Mouse (Mus musculus) testis, adult 2 months (tissue): ENCODE data around the gene Zfp326. TPM values are rescaled to one million over a fixed set of nuclear protein-coding genes. Genes with fewer than 3 reads are reported as not detected.

ENCODE experiments used
- H3K27ac ChIP-seq: fragments of 200-500 bp; 2 replicates; pipeline ENCODE4 v1.5.1; 2012; ENCODE audit warnings: low read depth, low read length; ENCODE audit not compliant: control insufficient read depth, insufficient read depth
- H3K27me3 ChIP-seq: fragments of 200-500 bp; 2 replicates; pipeline ENCODE4 v1.6.1; 2012; ENCODE audit warnings: mild to moderate bottlenecking, low read length, moderate library complexity; ENCODE audit not compliant: control insufficient read depth, insufficient read depth
- H3K36me3 ChIP-seq: fragments of 200-500 bp; 2 replicates; pipeline ENCODE4 v1.6.1; 2012; ENCODE audit warnings: mild to moderate bottlenecking, low read length; ENCODE audit not compliant: control insufficient read depth, insufficient read depth
- H3K4me1 ChIP-seq: fragments of 200-500 bp; 2 replicates; pipeline ENCODE4 v1.6.1; 2012; ENCODE audit warnings: low read length; ENCODE audit not compliant: control insufficient read depth, insufficient read depth
- H3K4me3 ChIP-seq: fragments of 200-500 bp; 2 replicates; pipeline ENCODE4 v1.5.1; 2012; ENCODE audit warnings: low read depth, mild to moderate bottlenecking, low read length, moderate library complexity, mixed read lengths; ENCODE audit not compliant: control insufficient read depth
- CTCF ChIP-seq: fragments of 200-500 bp; IDR thresholded peaks from 2 replicates; pipeline ENCODE4 v1.5.1; 2012; ENCODE audit warnings: low read depth, mild to moderate bottlenecking, inconsistent platforms, low read length, moderate library complexity; ENCODE audit not compliant: control insufficient read depth, insufficient read depth, insufficient replicate concordance
- POLR2A ChIP-seq: fragments of 200-500 bp; IDR thresholded peaks from 2 replicates; pipeline ENCODE4 v1.6.1; 2012; ENCODE audit warnings: low read depth, mild to moderate bottlenecking, inconsistent platforms, low read length, moderate library complexity; ENCODE audit not compliant: control insufficient read depth
- polyA plus RNA-seq: library from polyadenylated mRNA; depleted of rRNA; stranded (reverse); fragments of >200 nt; gene quantifications from 2 replicates; pipeline ENCODE4 v1.2.3, GENCODE M21; 2012

Zfp326 gene
- polyA plus RNA-seq, 1 experiment, result 14.2 TPM

DNA sequence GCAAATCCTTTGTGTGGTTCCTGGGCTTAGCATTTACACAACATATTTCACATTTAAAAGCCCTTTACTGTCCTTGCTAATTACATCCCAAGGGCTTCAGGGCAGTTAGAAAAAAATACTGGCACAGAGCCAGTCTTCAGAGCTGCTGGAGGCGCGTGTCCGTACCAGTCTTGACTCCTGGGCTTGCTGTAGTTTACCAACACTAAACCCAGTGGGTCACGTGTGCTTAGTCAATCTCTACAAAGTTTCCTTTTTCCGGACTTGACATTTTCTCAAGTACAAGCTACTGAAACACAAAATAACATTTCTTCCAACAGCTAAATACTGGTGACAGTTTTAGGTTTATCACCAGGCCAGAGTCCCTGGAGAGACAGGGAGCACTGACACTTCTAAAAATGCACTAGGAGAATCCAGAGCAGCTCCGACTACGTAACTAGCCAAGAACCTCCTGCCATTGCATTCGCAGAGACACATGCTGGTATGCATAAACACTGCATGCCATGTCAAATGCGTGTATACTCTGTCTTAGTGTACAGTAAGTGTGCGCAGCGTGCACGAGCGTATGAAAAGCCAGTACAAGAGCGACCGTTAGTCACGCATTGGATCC lies 8.4 kb upstream of the Zfp326 start:
- Histone ChIP-seq H3K4me1 (peaks cover 5% of the 10 kb centered on the region), H3K36me3 (no peaks in the 10 kb centered on the region), H3K4me3 (no peak overlapping the region), H3K27me3 (no peaks in the 10 kb centered on the region), H3K27ac (no peak overlapping the region)
- no peak for TF ChIP-seq POLR2A
- TF ChIP-seq CTCF, result no peak

DNA sequence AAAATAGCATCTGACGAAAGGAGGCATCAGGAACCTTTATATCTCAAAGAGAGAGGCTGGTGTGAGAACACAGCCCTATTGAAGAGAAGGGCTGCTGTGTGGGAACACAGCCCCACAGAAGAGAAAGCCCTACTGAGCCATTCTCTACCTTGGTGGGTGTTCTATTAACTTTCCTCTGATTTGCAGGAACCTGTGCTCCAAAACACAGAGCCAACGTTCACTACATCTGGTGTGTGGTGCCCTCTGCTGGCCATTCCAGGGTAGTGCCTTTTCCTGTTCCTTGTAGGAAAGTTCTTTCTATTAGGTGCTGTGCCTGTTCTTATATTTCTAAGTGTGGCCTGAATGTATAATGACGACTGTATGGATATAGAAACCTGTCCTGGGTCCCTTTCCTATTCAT lies 7.8 kb upstream of the Zfp326 start:
- no peaks in the 10 kb centered on the region for H3K36me3 ChIP-seq
- H3K4me1 ChIP-seq, result peaks cover 5% of the 10 kb centered on the region
- H3K27me3 ChIP-seq, result no peaks in the 10 kb centered on the region
- TF ChIP-seq POLR2A (no peak), CTCF (peak; percentile 78; the same call in 1 of the 2 replicates)
- H3K27ac ChIP-seq, result no peak overlapping the region
- no peak overlapping the region for H3K4me3 ChIP-seq

DNA sequence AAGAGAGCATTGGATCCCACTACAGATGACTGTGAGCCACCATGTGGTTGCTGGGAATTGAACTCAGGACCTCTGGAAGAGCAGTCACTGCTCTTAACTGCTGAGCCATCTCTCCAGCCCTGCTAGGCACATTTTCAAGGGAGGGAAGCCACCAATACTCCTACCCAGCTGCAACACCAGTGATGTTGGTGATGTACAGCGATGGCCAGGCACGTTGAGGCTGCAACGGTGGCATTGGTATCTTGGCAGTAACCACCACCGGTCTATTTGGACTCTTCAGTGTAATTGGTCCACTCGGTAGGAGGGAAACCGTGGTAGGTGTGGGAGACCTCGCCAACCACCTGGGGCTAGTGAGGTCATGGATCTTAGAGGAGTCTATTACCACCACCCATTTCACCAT lies 6.6 kb upstream of the Zfp326 start:
- Histone ChIP-seq H3K4me3 (no peak overlapping the region), H3K36me3 (no peaks in the 10 kb centered on the region), H3K4me1 (peaks cover 3% of the 10 kb centered on the region), H3K27me3 (no peaks in the 10 kb centered on the region), H3K27ac (no peak overlapping the region)
- no peak for TF ChIP-seq POLR2A
- TF ChIP-seq CTCF, result no peak

DNA sequence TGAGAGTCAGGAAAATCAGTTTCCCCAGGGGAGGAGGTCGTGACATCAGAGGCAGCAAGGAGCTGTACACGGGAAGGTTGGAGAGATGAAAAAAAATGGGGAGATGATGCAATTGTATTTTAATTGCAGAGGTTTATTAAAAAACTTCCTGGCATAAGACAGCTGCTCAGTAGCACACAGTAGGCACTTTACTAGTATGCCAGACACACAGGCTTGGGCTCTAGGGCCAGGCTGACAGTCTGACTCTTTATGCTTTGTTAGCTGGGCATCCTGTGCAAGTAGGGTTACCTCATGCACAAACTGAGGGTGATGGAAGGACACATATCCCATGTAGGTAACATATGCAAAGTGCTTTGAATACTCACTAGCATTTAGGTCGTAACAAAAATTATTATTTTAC lies 5.2 kb upstream of the Zfp326 start:
- no peaks in the 10 kb centered on the region for H3K27me3 ChIP-seq
- TF ChIP-seq CTCF, result no peak
- TF ChIP-seq POLR2A, result no peak
- no peak overlapping the region for H3K27ac ChIP-seq
- H3K36me3 ChIP-seq, result no peaks in the 10 kb centered on the region
- H3K4me1 ChIP-seq, result peaks cover 6% of the 10 kb centered on the region
- no peak overlapping the region for H3K4me3 ChIP-seq

DNA sequence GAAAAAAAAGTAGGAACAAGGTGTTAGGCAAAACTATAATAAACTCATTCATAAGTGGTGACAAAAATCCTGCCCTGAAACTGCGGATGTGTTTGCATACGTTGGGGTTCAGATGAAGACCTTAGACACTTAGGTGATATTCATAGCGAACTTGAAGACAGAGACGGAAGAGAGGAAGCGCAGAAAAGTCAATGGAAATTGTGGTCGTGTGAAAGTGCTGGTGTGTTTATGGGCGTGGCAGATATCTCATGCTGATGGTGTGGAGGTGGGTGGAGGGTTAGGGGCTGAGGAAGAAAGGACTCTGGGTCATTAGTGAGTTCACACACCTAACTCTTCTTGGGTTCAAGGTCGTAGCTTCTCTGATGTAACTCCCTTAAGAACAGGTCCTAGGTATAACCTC lies 4.2 kb upstream of the Zfp326 start:
- H3K27me3 ChIP-seq, result no peaks in the 10 kb centered on the region
- H3K4me1 ChIP-seq, result peaks cover 6% of the 10 kb centered on the region
- no peak overlapping the region for H3K27ac ChIP-seq
- TF ChIP-seq POLR2A, result no peak
- TF ChIP-seq CTCF, result no peak
- H3K4me3 ChIP-seq, result no peak overlapping the region
- no peaks in the 10 kb centered on the region for H3K36me3 ChIP-seq

DNA sequence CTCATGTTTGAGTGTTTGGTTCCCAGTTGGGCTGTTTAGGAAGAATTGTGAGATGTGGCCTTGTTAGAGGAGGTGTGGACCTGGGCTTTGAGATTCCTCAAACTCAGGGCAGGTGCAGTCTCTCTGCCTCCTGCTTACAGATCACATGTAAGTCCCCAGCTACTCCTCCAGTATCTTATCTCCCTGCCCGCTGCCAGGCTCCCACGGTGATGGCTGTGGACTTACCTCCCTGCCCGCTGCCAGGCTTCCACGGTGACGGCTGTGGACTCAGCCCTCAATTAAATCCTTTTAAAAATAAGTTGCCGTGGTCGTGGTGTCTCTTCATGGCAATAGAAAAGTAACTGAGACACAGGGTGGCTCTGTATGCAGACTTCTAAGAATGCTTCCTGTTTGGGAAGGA lies 3.4 kb upstream of the Zfp326 start:
- Histone ChIP-seq H3K4me1 (peaks cover 7% of the 10 kb centered on the region), H3K36me3 (no peaks in the 10 kb centered on the region), H3K27me3 (no peaks in the 10 kb centered on the region), H3K4me3 (no peak overlapping the region), H3K27ac (no peak overlapping the region)
- TF ChIP-seq CTCF (no peak), POLR2A (no peak)

DNA sequence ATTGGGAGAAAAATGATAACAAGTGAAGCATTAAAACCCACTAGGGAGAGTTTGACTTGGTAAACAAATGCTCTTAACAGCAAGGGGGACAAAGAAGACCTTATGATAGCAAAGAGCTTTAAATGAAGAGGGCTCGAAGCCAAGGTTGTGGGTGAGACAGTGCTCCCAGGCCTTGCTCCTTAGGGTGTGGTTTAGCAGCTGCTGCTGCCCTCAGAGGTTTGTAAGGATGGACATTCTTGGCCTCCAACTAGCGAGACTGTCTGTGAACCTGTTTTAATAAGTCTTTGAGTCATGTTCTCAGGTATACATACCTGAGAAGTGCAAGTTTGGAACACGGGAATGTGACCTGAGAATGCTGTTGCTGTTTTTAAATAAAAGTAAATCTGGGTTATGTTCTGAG lies 2.6 kb upstream of the Zfp326 start:
- no peak for TF ChIP-seq POLR2A
- TF ChIP-seq CTCF, result no peak
- H3K36me3 ChIP-seq, result no peaks in the 10 kb centered on the region
- H3K4me1 ChIP-seq, result peaks cover 7% of the 10 kb centered on the region
- no peak overlapping the region for H3K4me3 ChIP-seq
- no peaks in the 10 kb centered on the region for H3K27me3 ChIP-seq
- no peak overlapping the region for H3K27ac ChIP-seq

DNA sequence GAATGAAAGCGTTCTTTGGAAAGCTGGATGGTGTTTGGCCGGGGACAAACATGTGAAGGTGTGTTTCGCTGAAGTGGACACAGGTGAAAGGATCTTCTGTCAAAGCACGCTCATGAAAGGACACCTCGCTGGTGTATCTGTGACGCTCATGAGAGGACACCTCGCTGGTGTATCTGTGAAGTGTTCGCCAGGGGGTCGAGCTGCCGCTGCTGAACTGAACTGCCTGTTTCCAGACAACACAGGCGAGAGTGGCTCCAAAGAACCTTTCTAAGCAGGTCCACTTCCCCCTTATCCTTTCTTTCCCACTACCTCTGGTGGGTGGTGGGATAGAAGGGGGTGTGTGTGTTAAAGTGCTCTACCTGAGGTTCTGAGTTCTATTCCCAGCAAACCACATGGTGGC lies 1.9 kb upstream of the Zfp326 start:
- TF ChIP-seq CTCF, result no peak
- TF ChIP-seq POLR2A, result no peak
- peaks cover 7% of the 10 kb centered on the region for H3K4me1 ChIP-seq

More for the DNA sequence above, 1.9 kb upstream of the Zfp326 start:
- Histone ChIP-seq H3K27ac (no peak overlapping the region), H3K4me3 (no peak overlapping the region), H3K27me3 (no peaks in the 10 kb centered on the region), H3K36me3 (no peaks in the 10 kb centered on the region)
